ENCODE assay signal across 8 mouse cellular contexts in genomic region chr7:24269667-24270287, GRCm38 (mm10). TPM values are rescaled to one million over a fixed set of nuclear protein-coding genes. Genes with fewer than 3 reads are reported as not detected.
DNase-seq lines count a peak whose midpoint lies in the region; ATAC-seq and TF ChIP-seq lines count a peak whose summit lies in the region.

No protein-coding gene starts in this region.

- H3K27ac ChIP-seq in cerebellum, adult 2 months (ENCODE audit: insufficient read depth, low read length): no peak overlapping the region
- no peak overlapping the region for H3K27ac ChIP-seq in lung, embryonic 16.5 days (ENCODE audit: low read length)
- peak overlapping the region; percentile 88 for H3K27ac ChIP-seq in limb, embryonic 10.5 days
- peak overlapping the region; percentile 86; the same call in 1 of the 2 replicates for H3K27ac ChIP-seq in neural tube, embryonic 15.5 days (replicated peaks)

- no peak for DNase-seq in cerebellum, adult 2 months
- DNase-seq in cerebellum, postnatal 36 days: no peak
- DNase-seq in lung, postnatal 4 days: no peak
- DNase-seq in limb, embryonic 10.5 days (ENCODE audit: low spot score): no peak
- DNase-seq in ovary, postnatal 36 days (ENCODE audit: low spot score): no peak
- DNase-seq in spleen, postnatal 36 days (ENCODE audit: low spot score in 2 of 2): no peak

- TF ChIP-seq CTCF in cerebellum, adult 2 months (IDR thresholded peaks at IDR 0.05; ENCODE audit: borderline replicate concordance, insufficient read depth, low read depth, low read length): no peak

- peak; percentile 47 for ATAC-seq in lung, embryonic 16.5 days (ENCODE audit: low read depth)
- peak; percentile 62 for ATAC-seq in neural tube, embryonic 15.5 days (ENCODE audit: low FRiP score)

- H3K4me2 ChIP-seq in lung, embryonic 16.5 days (ENCODE audit: low read depth, low read length): peak overlapping the region; percentile 76
- H3K4me2 ChIP-seq in neural tube, embryonic 15.5 days: peak overlapping the region; percentile 90

- H3K9ac ChIP-seq in lung, embryonic 16.5 days (ENCODE audit: low read length): peak overlapping the region; percentile 82
- peak overlapping the region; percentile 84 for H3K9ac ChIP-seq in neural tube, embryonic 15.5 days (replicated peaks)

- H3K36me3 ChIP-seq in lung, embryonic 16.5 days (ENCODE audit: control insufficient read depth, insufficient read depth, low read length): peaks cover 9% of the 10 kb centered on the region
- H3K36me3 ChIP-seq in limb, embryonic 10.5 days: peaks cover 21% of the 10 kb centered on the region
- peaks cover 14% of the 10 kb centered on the region for H3K36me3 ChIP-seq in neural tube, embryonic 15.5 days

- WGBS in cerebellum, adult 2 months: 31% methylated on average over 7 of the region's 7 CpGs
- WGBS in lung, embryonic 16.5 days: 31% methylated on average over 7 of the region's 7 CpGs
- 39% methylated on average over 7 of the region's 7 CpGs for WGBS in limb, embryonic 10.5 days
- 40% methylated on average over 7 of the region's 7 CpGs for WGBS in neural tube, embryonic 15.5 days

- H3K27me3 ChIP-seq in cerebellum, adult 2 months (ENCODE audit: control insufficient read depth, insufficient read depth, low read length): no peaks in the 10 kb centered on the region
- H3K27me3 ChIP-seq in lung, embryonic 16.5 days (ENCODE audit: control insufficient read depth, insufficient read depth, low read depth, low read length): no peaks in the 10 kb centered on the region
- H3K27me3 ChIP-seq in limb, embryonic 10.5 days (ENCODE audit: low read depth, poor library complexity, severe bottlenecking): no peaks in the 10 kb centered on the region
- H3K27me3 ChIP-seq in neural tube, embryonic 15.5 days (replicated peaks): no peaks in the 10 kb centered on the region

- TF ChIP-seq POLR2A in cerebellum, adult 2 months (IDR thresholded peaks at IDR 0.05; ENCODE audit: borderline replicate concordance, insufficient read depth, low read length): no peak

- peak overlapping the region; percentile 70 for H3K4me3 ChIP-seq in cerebellum, adult 2 months (replicated peaks; ENCODE audit: insufficient read depth, low read depth, low read length)
- H3K4me3 ChIP-seq in lung, embryonic 16.5 days (ENCODE audit: low read length): peak overlapping the region; percentile 71
- peak overlapping the region; percentile 67 for H3K4me3 ChIP-seq in limb, embryonic 10.5 days
- peak overlapping the region; percentile 67 for H3K4me3 ChIP-seq in neural tube, embryonic 15.5 days (replicated peaks)

- H3K4me1 ChIP-seq in cerebellum, adult 2 months (ENCODE audit: control insufficient read depth, insufficient read depth, low read length): no peaks in the 10 kb centered on the region; the same call in 1 of the 2 replicates
- peaks cover 3% of the 10 kb centered on the region; the same call in 1 of the 2 replicates for H3K4me1 ChIP-seq in lung, embryonic 16.5 days (replicated peaks; ENCODE audit: control insufficient read depth, insufficient read depth, low read length)
- peaks cover 9% of the 10 kb centered on the region for H3K4me1 ChIP-seq in limb, embryonic 10.5 days
- H3K4me1 ChIP-seq in neural tube, embryonic 15.5 days: peaks cover 13% of the 10 kb centered on the region

- H3K9me3 ChIP-seq in lung, embryonic 16.5 days (ENCODE audit: control insufficient read depth, low read length): no peaks in the 10 kb centered on the region
- no peaks in the 10 kb centered on the region for H3K9me3 ChIP-seq in limb, embryonic 10.5 days (replicated peaks)
- H3K9me3 ChIP-seq in neural tube, embryonic 15.5 days (replicated peaks): no peaks in the 10 kb centered on the region

RNA-seq across cellular contexts. Expression of gene Zfp93, which starts 0.4 kb away (rescaled TPM):
- 8.8 and 9.2 TPM in 2 replicates for polyA plus RNA-seq in cerebellum, adult 2 months (2012; rRNA removed)
- 9.3 and 10.8 TPM in 2 replicates for polyA plus RNA-seq in lung, embryonic 16.5 days (2015; fragmentation: Nextera tagmentation; extraction: Ambion mirVana)
- 8.7 and 10.8 TPM in 2 replicates for polyA plus RNA-seq in limb, embryonic 10.5 days (2016; fragmentation: Nextera tagmentation; extraction: Ambion mirVana)
- 6.3 and 8.8 TPM in 2 replicates for polyA plus RNA-seq in neural tube, embryonic 15.5 days (2015; fragmentation: Nextera tagmentation; extraction: Ambion mirVana)

RNA-seq across cellular contexts. Expression of gene Zfp108, which starts 15.2 kb away (rescaled TPM):
- polyA plus RNA-seq in cerebellum, adult 2 months (2012; rRNA removed): 5.7 and 6.1 TPM in 2 replicates
- polyA plus RNA-seq in lung, embryonic 16.5 days (2015; fragmentation: Nextera tagmentation; extraction: Ambion mirVana): 3.5 and 4.2 TPM in 2 replicates
- 2.6 and 3.2 TPM in 2 replicates for polyA plus RNA-seq in limb, embryonic 10.5 days (2016; fragmentation: Nextera tagmentation; extraction: Ambion mirVana)
- polyA plus RNA-seq in neural tube, embryonic 15.5 days (2015; fragmentation: Nextera tagmentation; extraction: Ambion mirVana): 6.0 and 6.9 TPM in 2 replicates

RNA-seq across cellular contexts. Expression of gene Zfp61, which starts 31.3 kb away (rescaled TPM):
- polyA plus RNA-seq in cerebellum, adult 2 months (2012; rRNA removed): 33.0 and 36.4 TPM in 2 replicates
- 32.7 and 34.1 TPM in 2 replicates for polyA plus RNA-seq in lung, embryonic 16.5 days (2015; fragmentation: Nextera tagmentation; extraction: Ambion mirVana)
- polyA plus RNA-seq in limb, embryonic 10.5 days (2016; fragmentation: Nextera tagmentation; extraction: Ambion mirVana): 41.4 and 54.7 TPM in 2 replicates
- polyA plus RNA-seq in neural tube, embryonic 15.5 days (2015; fragmentation: Nextera tagmentation; extraction: Ambion mirVana): 42.0 and 44.7 TPM in 2 replicates

RNA-seq across cellular contexts. Expression of gene Zfp109, which starts 32.4 kb away (rescaled TPM):
- 6.5 and 7.2 TPM in 2 replicates for polyA plus RNA-seq in cerebellum, adult 2 months (2012; rRNA removed)
- polyA plus RNA-seq in lung, embryonic 16.5 days (2015; fragmentation: Nextera tagmentation; extraction: Ambion mirVana): 4.7 and 5.4 TPM in 2 replicates
- 6.7 and 7.0 TPM in 2 replicates for polyA plus RNA-seq in limb, embryonic 10.5 days (2016; fragmentation: Nextera tagmentation; extraction: Ambion mirVana)
- polyA plus RNA-seq in neural tube, embryonic 15.5 days (2015; fragmentation: Nextera tagmentation; extraction: Ambion mirVana): 4.4 and 4.5 TPM in 2 replicates

RNA-seq across cellular contexts. Expression of gene Zfp94, which starts 46.7 kb away (rescaled TPM):
- polyA plus RNA-seq in cerebellum, adult 2 months (2012; rRNA removed): 18.2 and 18.3 TPM in 2 replicates
- 10.2 and 11.3 TPM in 2 replicates for polyA plus RNA-seq in lung, embryonic 16.5 days (2015; fragmentation: Nextera tagmentation; extraction: Ambion mirVana)
- polyA plus RNA-seq in limb, embryonic 10.5 days (2016; fragmentation: Nextera tagmentation; extraction: Ambion mirVana): 12.1 and 15.9 TPM in 2 replicates
- polyA plus RNA-seq in neural tube, embryonic 15.5 days (2015; fragmentation: Nextera tagmentation; extraction: Ambion mirVana): 20.0 and 20.2 TPM in 2 replicates

Comparison
In these comparisons a context has a peak if more than half of its experiments do, and no peak if none do; other contexts are left out.
1. H3K27ac ChIP-seq: peak in limb, embryonic 10.5 days (single experiment) and neural tube, embryonic 15.5 days (single experiment); none in cerebellum, adult 2 months (single experiment) and lung, embryonic 16.5 days (single experiment).
2. Peak in every context shown above with its lines, with median percentiles within 50 percentile points of each other: H3K4me3 ChIP-seq.